Mouse (Mus musculus): ENCODE measurements around the gene Pou5f1.
"Not testable (repeated sequence)": the region's sequence is repeated elsewhere in the genome, so short reads cannot be mapped to it uniquely, and the experiment has no call there.

Pou5f1 gene

GRCm38 (mm10) chr17:35505776-35506175, at the start of gene Pou5f1:
TSS of gene Pou5f1 (plus strand) at chr17:35506018.
- DNase-seq = no peak

GRCm38 (mm10) chr17:35458247-35458646, 47.6 kb upstream of the Pou5f1 start:
- not testable (repeated sequence) for DNase-seq

- DNase-seq = not testable (repeated sequence)
Measured at GRCm38 (mm10) chr17:35460513-35461341, 45.1 kb upstream of the Pou5f1 start.

GRCm38 (mm10) chr17:35465651-35466050, 40.2 kb upstream of the Pou5f1 start:
- DNase-seq = not testable (repeated sequence)

- not testable (repeated sequence) for DNase-seq
Measured at GRCm38 (mm10) chr17:35468936-35469335, 36.9 kb upstream of the Pou5f1 start.

- no peak for DNase-seq
Measured at GRCm38 (mm10) chr17:35469842-35470751, 35.7 kb upstream of the Pou5f1 start, which contains the start of gene H2-Q10. TSS of gene H2-Q10 (plus strand) at chr17:35470089.

GRCm38 (mm10) chr17:35484066-35484465, 21.8 kb upstream of the Pou5f1 start:
- DNase-seq = peak; percentile 56 to 60

- no peak for DNase-seq
Measured at GRCm38 (mm10) chr17:35485702-35486101, 20.1 kb upstream of the Pou5f1 start.

- no peak for DNase-seq
Measured at GRCm38 (mm10) chr17:35486726-35487125, 19.1 kb upstream of the Pou5f1 start.

- no peak for DNase-seq
Measured at GRCm38 (mm10) chr17:35488041-35488440, 17.8 kb upstream of the Pou5f1 start.

GRCm38 (mm10) chr17:35490320-35490719, 15.5 kb upstream of the Pou5f1 start:
- DNase-seq = no peak

- no peak for DNase-seq
Measured at GRCm38 (mm10) chr17:35497124-35497523, 8.7 kb upstream of the Pou5f1 start.

- no peak for DNase-seq
Measured at GRCm38 (mm10) chr17:35502226-35502625, 3.6 kb upstream of the Pou5f1 start.

GRCm38 (mm10) chr17:35502762-35503161, 3.1 kb upstream of the Pou5f1 start:
- no peak for DNase-seq

GRCm38 (mm10) chr17:35503849-35504248, 2.0 kb upstream of the Pou5f1 start:
- no peak for DNase-seq

GRCm38 (mm10) chr17:35504628-35505481, 963 bp upstream of the Pou5f1 start:
- DNase-seq = no peak

- no peak for DNase-seq
Measured at GRCm38 (mm10) chr17:35506881-35507280, 1.1 kb downstream of the Pou5f1 start.

GRCm38 (mm10) chr17:35507556-35508260, 1.9 kb downstream of the Pou5f1 start:
- no peak for DNase-seq

GRCm38 (mm10) chr17:35508279-35508678, 2.5 kb downstream of the Pou5f1 start:
- not testable (repeated sequence) for DNase-seq

- no peak for DNase-seq
Measured at GRCm38 (mm10) chr17:35509284-35509683, 3.5 kb downstream of the Pou5f1 start.

GRCm38 (mm10) chr17:35512916-35513626, 7.3 kb downstream of the Pou5f1 start:
- DNase-seq = no peak
